Mouse (Mus musculus) heart, postnatal 25 days (tissue): ENCODE measurements around the gene Cd200r3. TPM values are rescaled to one million over a fixed set of nuclear protein-coding genes. Genes with fewer than 3 reads are reported as not detected.

Experiments used
- DNase-seq: peaks from one replicate; pipeline ENCODE4 v3.0.0; 2022; ENCODE audit warnings: low spot score
- intact Hi-C: fragments of 180-260 bp; cut with DNase I; formaldehyde crosslinking; loops from one replicate; pipeline ENCODE4 v1.15.1; 2025
- total RNA-seq, 2 experiments: library from RNA; stranded (reverse); gene quantifications; 2 replicates each; pipeline ENCODE4 v1.2.3; 2021

The Cd200r3 gene
- total RNA-seq, 2 experiments from 2014 or later, result not detected

GRCm38 (mm10) chr16:44986029-44986428 lies 42.6 kb downstream of the Cd200r3 start:
- intact Hi-C loops, result no loop called here
- DNase-seq, result no peak

DNA sequence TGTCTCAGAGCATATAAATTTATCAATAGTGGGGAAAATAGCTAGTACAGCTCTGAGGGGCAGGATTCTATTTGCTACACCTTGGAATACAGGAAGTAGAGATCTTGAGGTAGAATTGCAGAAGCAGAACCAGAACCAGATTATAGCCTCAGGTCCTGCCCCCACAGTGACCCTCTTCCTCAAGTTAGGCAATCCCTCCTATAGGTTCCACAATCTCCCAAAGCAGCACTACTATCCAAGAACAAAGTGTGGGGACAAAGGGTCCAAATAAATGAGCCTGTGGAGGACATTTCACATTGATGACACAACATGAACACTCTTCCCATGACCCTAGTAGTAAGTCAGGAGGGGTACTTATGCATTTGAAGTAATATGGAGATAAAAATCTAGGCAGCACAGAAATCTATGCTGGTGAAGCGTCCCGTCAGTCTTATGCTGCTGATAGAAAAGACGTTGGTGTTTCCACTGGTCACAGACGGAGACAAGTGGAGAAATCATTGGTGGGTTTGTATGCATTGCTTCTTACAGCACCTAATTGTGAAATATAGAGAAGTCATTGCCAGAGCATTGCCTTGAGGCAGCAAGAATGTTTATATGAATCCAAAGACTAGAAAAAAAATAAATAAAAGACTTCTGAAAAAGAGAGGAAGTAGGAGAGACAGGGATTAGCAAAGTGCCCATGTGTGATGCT lies 45.3 kb downstream of the Cd200r3 start:
- intact Hi-C loops, result no loop called here
- no peak for DNase-seq

GRCm38 (mm10) chr16:44993319-44994019 lies 50.0 kb downstream of the Cd200r3 start:
- intact Hi-C loops, result no loop called here
- DNase-seq, result no peak

- DNase-seq, result no peak
- intact Hi-C loops, result no loop called here
Observed at GRCm38 (mm10) chr16:44994206-44994953, 50.9 kb downstream of the Cd200r3 start.

DNA sequence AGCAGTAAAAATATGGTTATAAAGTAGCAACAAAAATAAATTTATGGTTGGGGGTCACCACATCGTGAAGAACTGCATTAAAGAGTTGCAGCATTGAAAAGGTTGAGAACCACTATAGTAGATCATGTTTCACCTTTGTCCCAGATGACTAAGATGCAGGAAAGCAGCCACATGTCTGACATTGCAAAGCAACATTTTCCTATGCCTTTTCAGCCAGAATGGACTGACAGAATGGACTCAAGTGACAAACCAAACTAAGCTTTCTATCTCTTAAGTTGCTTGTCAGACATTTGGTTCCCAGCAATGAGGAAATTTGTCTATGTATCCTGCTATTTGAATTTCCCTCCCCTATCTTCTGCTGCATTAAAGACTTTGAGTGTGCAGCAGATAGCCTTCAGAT lies 51.6 kb downstream of the Cd200r3 start:
- DNase-seq, result no peak
- intact Hi-C loops, result no loop called here

DNA sequence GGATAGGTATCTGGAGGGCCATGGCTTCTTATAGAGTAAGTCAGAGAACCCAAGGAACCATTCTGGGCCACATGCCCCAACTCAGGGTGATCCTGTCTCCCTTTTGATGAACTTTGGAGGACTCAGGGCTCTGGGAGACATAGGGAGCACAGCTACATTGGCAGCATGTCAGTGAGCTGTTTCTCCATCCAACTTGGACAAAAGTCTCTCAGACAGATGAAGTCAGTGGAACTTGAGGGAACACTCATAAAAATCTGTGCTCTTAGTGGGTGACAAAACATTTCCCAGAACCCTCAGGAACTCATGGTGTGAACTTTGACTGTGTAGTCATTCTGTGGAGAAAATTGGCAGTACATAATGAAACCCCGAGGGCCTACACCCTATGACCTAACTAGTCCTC lies 53.2 kb downstream of the Cd200r3 start:
- intact Hi-C loops, result no loop called here
- peak; percentile 58 for DNase-seq

DNA sequence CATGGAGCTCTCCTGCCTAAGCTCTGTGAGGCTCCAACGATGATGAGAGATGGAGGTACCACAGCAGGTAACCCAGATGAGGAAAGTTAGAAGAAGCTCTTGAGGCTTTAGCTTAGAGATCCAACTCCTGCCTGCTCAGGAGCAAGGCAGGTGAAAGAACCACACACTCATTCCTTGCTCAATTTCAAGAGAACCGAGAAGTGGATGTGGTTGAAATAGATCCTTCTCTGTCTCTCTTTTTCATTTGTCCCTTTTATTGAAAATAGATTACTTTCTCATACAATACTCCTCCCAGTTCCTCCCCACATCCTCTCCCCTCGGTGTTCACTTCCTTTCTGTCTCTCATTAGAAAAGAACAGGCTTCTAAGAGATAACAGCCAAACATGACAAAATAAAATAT lies 56.1 kb downstream of the Cd200r3 start:
- intact Hi-C loops, result no loop called here
- DNase-seq, result no peak

DNA sequence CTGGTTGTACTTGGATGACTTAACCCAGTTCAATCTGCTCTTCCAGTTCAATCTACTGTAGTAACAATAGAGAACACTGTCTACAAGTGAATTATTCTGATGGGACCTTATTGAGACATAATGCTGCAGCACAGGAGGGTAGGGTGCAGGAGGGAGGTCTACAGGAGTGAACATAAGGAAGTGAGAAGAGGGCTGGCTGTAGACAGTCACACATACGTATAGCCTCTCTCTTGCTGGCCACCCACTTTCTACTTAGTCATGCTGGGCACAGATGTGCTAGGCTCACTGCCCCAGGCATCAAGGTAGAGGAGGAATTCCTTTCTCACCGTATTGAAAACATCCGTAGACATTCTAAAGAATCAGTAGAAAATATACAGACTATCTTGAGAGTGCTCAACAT lies 61.0 kb downstream of the Cd200r3 start:
- intact Hi-C loops, result no loop called here

DNA sequence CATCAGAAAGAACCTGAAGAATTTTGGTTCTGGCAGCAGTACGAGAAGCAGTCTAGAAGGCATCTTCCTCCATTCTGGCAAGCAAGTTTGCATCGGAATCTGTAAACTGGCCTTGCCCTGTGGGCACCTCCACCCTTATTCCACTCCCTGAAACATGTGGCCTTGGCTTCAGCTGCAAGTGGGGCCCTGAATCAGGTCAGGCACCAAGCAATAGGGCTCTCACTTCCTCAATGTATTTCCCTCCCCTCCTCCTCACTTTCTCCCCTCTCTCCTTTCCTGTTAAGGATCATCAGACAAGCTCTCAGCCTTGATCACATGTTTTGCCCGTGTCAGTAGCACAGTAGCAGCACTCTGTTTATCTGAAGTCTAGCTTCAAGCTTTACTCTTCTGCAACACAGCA lies 61.8 kb downstream of the Cd200r3 start:
- no peak for DNase-seq
- intact Hi-C loops, result no loop called here

More for the DNA sequence above, 61.0 kb downstream of the Cd200r3 start:
- no peak for DNase-seq

- no peak for DNase-seq
- intact Hi-C loops, result no loop called here
Observed at GRCm38 (mm10) chr16:45006971-45007370, 63.5 kb downstream of the Cd200r3 start.

DNA sequence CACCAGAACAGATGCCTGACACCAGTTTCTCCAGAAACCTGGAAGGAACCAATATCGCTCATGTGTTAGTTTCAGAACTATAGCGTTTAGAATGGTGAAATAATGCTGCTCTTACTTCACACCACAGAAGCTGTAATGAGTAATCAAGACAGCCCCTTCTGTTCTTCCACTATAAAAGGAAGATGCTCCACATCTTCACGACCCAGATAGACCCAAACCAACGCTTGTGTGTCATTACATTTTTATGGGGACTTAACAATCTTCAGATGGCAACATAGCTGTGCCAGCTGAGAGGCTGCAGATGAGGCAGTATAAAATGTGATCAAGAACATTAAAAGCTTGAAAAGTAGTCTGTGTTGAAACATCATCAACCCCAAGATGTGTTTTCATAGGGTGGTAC lies 64.3 kb downstream of the Cd200r3 start:
- intact Hi-C loops, result no loop called here
- DNase-seq, result no peak

DNA sequence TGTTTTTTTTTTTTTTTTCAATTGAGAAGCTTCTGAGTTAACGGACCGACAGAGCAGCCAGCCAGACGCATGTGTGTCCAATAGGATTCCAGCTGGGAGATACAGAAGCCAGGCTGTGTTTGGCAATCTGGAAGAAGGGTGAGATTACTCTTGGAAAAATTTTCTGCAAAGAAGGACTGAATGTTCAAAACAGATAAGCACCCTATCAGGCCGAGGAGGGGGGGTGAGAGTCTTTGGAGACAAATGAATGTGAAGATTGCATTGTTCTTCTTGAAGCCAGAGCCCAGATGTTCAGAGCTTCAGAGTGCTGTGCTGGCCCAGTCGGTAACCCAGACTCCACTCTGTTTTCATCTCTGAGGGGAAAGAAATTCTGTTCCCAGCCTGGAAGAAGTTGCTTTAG lies 66.2 kb downstream of the Cd200r3 start:
- peak; percentile 76 for DNase-seq
- intact Hi-C loops, result no loop called here

DNA sequence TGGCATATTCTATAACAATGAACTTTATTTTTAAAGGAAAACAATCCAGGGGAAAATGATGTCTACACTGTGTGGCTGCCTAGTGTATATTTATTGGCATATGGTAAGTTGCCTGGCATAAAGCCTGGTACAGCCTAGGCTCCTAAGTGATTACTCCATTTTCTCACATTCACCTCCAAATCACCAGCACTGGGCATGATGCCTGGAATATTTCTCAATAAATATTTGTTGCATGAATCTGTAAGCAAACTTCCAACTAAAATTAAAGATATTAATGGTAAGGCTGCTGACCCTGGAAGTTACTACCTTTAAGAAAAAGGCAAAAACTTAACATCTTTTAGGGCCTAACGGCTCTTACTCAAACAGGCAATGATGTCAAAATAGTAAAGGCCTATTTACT lies 72.1 kb downstream of the Cd200r3 start:
- intact Hi-C loops, result no loop called here
- DNase-seq, result no peak

DNA sequence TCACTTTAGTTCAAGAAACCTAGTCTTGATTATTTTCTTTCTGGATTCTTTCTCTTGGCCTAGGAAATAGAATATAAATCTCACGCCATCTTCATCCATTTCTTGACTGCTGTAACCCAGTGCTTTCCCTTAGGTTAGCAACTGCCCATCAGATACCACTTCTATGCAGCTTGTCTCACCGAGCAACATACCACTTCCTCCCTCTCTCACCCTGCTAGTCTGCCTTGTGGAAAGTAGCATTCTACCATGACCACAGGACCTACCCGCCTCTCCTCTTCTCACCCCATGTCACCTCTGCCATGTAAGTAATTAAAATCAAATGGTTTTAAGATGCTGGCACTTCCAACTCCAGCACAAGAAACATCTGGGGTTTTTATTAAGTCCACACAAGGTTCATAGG lies 73.0 kb downstream of the Cd200r3 start:
- intact Hi-C loops, result no loop called here
- no peak for DNase-seq

- no peak for DNase-seq
- intact Hi-C loops, result no loop called here
Observed at GRCm38 (mm10) chr16:45018868-45019267, 75.4 kb downstream of the Cd200r3 start.

- intact Hi-C loops, result no loop called here
Observed at GRCm38 (mm10) chr16:45020055-45020454, 76.6 kb downstream of the Cd200r3 start.

GRCm38 (mm10) chr16:45020669-45021309 lies 77.3 kb downstream of the Cd200r3 start:
- no peak for DNase-seq
- intact Hi-C loops, result no loop called here

More at GRCm38 (mm10) chr16:45020055-45020454, 76.6 kb downstream of the Cd200r3 start:
- no peak for DNase-seq

DNA sequence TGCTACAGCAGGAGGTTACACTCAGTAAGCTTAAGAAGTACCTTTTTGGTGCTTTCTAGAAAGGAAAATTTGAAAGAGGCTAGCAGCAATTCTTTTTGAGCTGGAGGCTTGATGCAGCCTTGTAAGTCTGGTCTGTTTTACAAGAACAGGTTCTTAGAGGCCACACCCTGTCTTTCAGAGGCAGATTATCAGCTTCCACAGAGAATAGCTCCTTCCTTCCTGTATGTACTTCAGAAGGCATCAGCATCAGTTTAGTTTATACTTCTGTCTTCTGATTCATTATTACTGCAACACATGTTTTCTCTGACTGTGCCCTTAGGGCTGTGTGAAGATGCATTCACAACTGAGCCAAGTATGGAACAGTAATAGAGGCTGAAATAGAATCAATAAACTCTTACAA lies 78.0 kb downstream of the Cd200r3 start:
- no peak for DNase-seq
- intact Hi-C loops, result no loop called here

DNA sequence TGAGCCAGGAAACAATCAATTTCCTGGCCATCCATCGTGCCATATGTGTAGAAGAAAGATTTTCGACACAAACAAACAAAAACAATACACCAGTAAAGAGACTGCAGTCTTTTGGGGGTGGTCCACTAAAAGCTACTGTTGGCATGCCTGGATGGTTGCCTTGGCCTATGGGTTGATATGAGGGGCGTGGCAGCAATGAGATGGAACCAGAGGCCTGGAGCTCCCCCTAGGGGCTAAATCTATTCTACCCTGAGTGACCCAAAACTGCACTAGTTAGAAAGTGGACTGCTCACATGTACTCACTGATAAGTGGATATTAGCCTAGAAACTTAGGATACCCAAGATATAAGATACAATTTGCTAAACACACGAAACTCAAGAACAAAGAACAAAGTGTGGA lies 80.4 kb downstream of the Cd200r3 start:
- DNase-seq, result peak; percentile 15
- intact Hi-C loops, result no loop called here

DNA sequence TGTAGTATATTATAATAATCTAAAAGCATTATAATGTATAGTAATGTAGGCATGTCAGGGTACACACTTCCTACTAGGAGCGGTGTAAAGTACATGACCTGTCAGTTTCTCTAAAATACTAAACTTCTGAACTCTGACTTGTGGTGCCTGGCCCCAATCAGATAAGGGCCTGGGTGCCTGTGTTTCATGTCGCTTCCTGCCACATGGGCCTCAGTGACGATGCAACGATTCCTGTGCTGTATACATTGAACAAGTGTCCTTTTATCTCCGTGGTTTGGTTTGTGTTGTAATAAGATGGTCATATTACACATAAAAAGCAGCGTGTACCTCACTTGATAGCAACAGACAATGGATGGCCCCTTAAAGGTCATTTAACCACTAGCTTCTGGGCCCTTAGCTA lies 81.8 kb downstream of the Cd200r3 start:
- intact Hi-C loops, result no loop called here
- no peak for DNase-seq
